Mouse (Mus musculus): ENCODE measurements around the gene Trafd1.

GRCm38 (mm10) chr5:121420721-121421120 lies 35.3 kb upstream of the Trafd1 start:
- TF ChIP-seq CTCF (IDR thresholded peaks at IDR 0.05; ENCODE audit: low read depth) (no peak), EP300 (IDR thresholded peaks at IDR 0.05; ENCODE audit: low read depth) (no peak)

Measured in liver, embryonic 14.5 days (tissue).